Mouse (Mus musculus) intestine, embryonic 16.5 days (tissue): ENCODE measurements around the gene Magi2. TPM values are rescaled to one million over a fixed set of nuclear protein-coding genes. Genes with fewer than 3 reads are reported as not detected.

Experiments
- ATAC-seq: fragments of 200-750 bp; cut with Nextera tagmentation; 2 replicates; pipeline ENCODE4 v1.8.0; 2017; ENCODE audit warnings: moderate TSS enrichment, moderate library complexity
- H3K27ac ChIP-seq: fragments of 300-500 bp; sonication (generic); 2 replicates; pipeline ENCODE4 v1.5.1; 2014; ENCODE audit warnings: mild to moderate bottlenecking, low read length
- H3K27me3 ChIP-seq: fragments of 300-500 bp; sonication (generic); replicated peaks from 2 replicates; pipeline ENCODE4 v1.6.1; 2014; ENCODE audit warnings: low read length, control low read depth, mixed read lengths; ENCODE audit not compliant: control insufficient read depth, insufficient read depth
- H3K36me3 ChIP-seq: fragments of 300-500 bp; sonication (generic); 2 replicates; pipeline ENCODE4 v1.6.1; 2014; ENCODE audit warnings: low read length, control low read depth; ENCODE audit not compliant: control insufficient read depth, insufficient read depth
- H3K4me1 ChIP-seq: fragments of 300-500 bp; sonication (generic); 2 replicates; pipeline ENCODE4 v1.6.1; 2014; ENCODE audit warnings: low read length, control low read depth, mixed read lengths; ENCODE audit not compliant: control insufficient read depth, insufficient read depth
- H3K4me2 ChIP-seq: fragments of 300-500 bp; sonication (generic); 2 replicates; pipeline ENCODE4 v1.6.1; 2014; ENCODE audit warnings: low read depth, low read length, control low read depth
- H3K4me3 ChIP-seq: fragments of 300-500 bp; sonication (generic); 2 replicates; pipeline ENCODE4 v1.5.1; 2014; ENCODE audit warnings: mild to moderate bottlenecking, low read length
- H3K9ac ChIP-seq: fragments of 300-500 bp; sonication (generic); 2 replicates; pipeline ENCODE4 v1.6.1; 2014; ENCODE audit warnings: low read depth, low read length
- H3K9me3 ChIP-seq: fragments of 300-500 bp; sonication (generic); 2 replicates; pipeline ENCODE4 v1.6.1; 2016; ENCODE audit warnings: low read length, control low read depth; ENCODE audit not compliant: control insufficient read depth
- WGBS: fragments of 180-500 bp; shearing (Covaris S2); extraction: QIAGEN DNeasy Blood & Tissue Kit; methylation state at CpG from one replicate; pipeline ENCODE4 v1.1.7; 2014; 5-methylcytosine and 5-hydroxymethylcytosine counted together
- polyA plus RNA-seq: library from polyadenylated mRNA; unstranded; fragments of >200 nt; fragmentation: Nextera tagmentation; extraction: Ambion mirVana; gene quantifications from 2 replicates; pipeline ENCODE4 v1.2.1, GENCODE M21; 2015

Gene Magi2
- polyA plus RNA-seq, 1 experiment from 2014 or later, result 3.0 TPM

DNA sequence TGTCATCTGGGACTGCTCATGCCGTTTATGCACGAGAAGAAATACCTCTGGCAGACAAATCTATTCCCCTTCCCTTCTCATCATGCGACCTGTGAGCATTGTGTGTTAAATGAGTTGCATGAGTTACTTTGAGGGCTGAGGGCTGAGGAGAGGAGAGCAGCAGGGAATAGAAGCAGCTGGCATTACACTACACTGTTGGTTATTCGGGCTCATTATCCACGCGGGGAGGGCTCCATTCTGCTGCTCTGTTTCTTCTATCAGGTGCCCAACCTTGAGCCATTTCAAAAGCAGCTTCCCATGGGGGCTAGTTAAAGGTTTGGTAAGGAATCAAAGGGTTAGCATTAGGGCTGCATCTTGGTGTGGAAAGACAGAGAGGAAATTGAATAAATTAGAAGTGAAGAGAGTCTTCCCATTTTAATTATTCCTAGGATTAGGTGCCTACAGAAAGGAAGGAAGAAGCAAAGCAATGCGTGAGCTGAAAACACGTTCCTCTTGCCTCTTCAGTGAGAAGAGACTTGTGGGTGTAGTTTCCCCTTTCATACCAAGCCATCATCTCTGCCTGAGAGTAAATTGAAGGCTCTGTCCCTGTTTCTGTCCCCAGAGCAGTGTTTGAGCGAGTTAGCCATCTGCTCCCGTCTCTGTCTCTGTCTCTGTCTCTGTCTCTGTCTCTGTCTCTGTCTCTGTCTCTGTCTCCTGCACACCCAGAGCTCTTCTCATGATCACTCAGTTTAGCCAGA lies 1396.2 kb downstream of the Magi2 start:
- Histone ChIP-seq H3K9ac (no peak overlapping the region), H3K4me3 (no peak overlapping the region), H3K27me3 (no peaks in the 10 kb centered on the region), H3K4me1 (no peaks in the 10 kb centered on the region), H3K4me2 (no peak overlapping the region), H3K27ac (no peak overlapping the region), H3K9me3 (no peaks in the 10 kb centered on the region), H3K36me3 (no peaks in the 10 kb centered on the region)
- ATAC-seq, result no peak
- WGBS, result 62% methylated on average over 10 of the region's 10 CpGs

DNA sequence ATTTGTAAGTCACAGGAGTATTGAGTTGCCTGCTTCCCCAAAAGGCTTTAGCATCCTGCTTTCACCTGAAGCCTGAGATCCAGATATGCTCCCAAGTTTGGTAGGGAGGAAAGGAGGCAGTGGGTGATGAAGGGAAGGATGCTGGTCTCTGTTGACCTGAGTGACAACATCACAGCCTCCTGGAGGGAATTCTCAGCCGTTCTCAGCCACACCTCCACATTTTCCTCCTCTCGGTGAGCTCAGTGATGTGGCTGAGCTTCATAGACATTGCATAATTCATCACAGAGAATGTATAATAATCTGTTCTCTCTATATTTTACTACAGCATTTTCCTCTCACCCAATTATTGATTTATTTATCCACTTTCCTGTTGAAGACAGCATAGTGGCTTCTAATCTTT lies 1398.3 kb downstream of the Magi2 start:
- Histone ChIP-seq H3K4me1 (no peaks in the 10 kb centered on the region), H3K36me3 (no peaks in the 10 kb centered on the region), H3K4me3 (no peak overlapping the region), H3K27ac (no peak overlapping the region), H3K27me3 (no peaks in the 10 kb centered on the region), H3K9me3 (no peaks in the 10 kb centered on the region), H3K4me2 (no peak overlapping the region), H3K9ac (no peak overlapping the region)
- ATAC-seq, result no peak
- WGBS, result 74% methylated on average over 2 of the region's 2 CpGs

DNA sequence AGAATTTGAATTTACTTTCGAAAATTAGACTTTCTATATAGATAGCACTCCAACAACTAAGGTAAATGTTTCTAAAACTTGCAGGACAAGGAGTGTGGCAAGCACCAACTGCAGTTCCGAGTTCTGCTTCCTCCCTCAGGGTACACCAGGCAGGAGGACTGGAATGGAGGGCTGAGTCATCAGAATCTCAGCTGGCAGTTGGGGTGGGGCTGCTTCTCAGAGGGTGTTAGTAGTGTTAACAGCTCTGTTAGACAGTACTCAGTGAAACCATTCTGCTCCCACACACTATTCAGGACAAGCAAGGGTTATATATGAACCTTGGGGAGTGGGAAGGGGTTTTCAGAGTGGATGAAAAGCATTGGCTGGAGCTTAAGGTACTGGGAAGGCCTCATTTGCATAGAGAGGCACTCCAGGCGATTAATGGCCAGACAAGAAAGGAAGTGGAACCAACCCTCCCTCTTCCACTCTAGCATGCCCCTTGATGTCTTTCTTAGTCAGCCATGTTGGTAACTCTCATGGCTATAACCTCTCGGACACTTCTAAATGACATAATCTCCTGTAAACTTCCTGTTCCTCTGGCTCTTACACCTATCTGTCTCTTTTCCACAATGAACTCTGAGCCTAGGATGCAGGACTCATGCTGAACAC lies 1402.2 kb downstream of the Magi2 start:
- no peak overlapping the region for H3K27ac ChIP-seq
- no peak for ATAC-seq
- H3K4me3 ChIP-seq, result no peak overlapping the region
- no peaks in the 10 kb centered on the region for H3K36me3 ChIP-seq
- 67% methylated on average over 4 of the region's 4 CpGs for WGBS
- H3K9ac ChIP-seq, result no peak overlapping the region
- H3K27me3 ChIP-seq, result no peaks in the 10 kb centered on the region
- H3K4me1 ChIP-seq, result no peaks in the 10 kb centered on the region
- no peaks in the 10 kb centered on the region for H3K9me3 ChIP-seq
- no peak overlapping the region for H3K4me2 ChIP-seq

DNA sequence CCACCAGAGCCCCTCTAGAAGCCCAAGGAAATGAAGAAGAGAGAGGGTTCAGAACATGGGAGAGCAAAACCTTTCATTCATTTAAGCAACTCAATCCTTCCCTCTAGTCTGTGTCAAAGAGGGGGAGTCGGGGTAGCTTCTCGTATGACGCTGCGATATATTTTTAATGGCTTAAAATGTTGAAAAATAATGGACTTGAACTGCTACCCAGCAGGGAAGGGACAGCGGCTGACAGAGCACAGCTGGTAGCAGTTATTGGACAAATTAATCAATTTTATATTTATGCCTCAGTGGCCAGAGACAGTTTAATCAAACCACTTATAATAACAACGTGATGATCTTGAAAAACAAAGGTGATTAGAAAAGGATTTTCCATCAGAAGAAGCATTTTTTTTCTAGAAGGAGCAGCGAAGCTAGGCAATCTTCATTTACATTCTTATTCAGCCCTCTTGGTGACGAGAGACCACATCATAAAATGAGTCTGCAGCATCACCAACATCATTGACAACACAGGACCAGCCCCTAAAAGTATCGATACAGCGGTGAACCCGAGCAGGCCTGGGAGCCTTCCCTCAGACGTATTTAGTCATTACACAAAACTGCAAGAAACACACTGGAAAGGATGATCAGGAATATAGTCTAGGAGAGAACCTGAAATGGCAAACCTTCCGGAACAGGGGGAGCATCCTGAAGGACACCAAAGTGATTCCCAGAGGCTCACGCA lies 1407.4 kb downstream of the Magi2 start:
- Histone ChIP-seq H3K4me3 (no peak overlapping the region), H3K27me3 (no peaks in the 10 kb centered on the region), H3K27ac (no peak overlapping the region), H3K36me3 (no peaks in the 10 kb centered on the region), H3K4me1 (no peaks in the 10 kb centered on the region), H3K4me2 (no peak overlapping the region), H3K9me3 (no peaks in the 10 kb centered on the region), H3K9ac (no peak overlapping the region)
- 72% methylated on average over 14 of the region's 14 CpGs for WGBS
- no peak for ATAC-seq

DNA sequence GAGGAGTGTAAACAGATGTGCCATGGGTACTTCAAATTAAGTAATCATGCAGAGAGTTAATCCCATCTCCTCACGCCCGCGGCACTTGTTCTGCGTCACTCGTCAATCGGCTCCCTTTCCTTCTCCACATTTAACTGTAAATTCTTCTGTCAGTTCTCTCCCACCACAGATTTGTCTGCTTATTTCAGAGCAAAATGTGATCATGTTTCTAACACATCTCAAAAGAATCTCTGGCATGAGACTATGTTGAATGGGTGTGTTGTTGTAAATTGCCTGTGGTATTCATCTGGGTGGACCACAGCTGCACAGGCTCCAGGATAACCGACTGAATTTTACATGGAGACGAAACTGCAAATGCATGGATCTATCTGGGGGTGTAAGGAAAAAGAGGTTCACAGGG lies 1408.0 kb downstream of the Magi2 start:
- Histone ChIP-seq H3K4me2 (no peak overlapping the region), H3K27ac (no peak overlapping the region)
- WGBS, result 77% methylated on average over 8 of the region's 8 CpGs

DNA sequence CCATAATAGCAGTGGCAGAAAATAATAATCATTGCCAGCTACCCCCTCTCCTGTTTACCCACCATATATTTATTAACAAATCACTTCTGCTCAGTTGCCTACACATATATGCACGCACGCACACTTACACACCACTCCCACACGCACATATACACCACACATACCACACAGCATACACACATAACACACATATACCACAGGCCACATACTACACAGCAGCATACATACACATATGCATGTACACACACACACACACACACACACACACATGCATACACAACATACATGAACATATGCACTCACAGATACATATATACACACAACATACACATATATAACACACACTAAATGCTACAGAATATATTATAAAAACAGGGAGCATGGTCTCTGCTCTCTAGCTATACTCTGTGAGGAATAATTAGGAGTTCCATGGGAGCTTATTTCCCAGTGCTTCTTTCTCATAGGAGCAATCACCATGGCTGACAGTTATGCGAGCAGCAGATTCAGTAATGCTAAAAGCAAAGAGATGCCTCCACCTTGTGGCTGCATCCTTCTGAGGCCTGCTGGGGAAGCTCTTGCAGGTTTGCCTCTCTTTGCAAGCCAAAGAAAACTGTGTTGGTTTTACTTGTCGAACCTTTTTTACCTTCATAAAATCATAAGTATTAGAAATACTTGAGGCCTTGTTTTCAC lies 1410.6 kb downstream of the Magi2 start:
- Histone ChIP-seq H3K4me3 (no peak overlapping the region), H3K4me1 (no peaks in the 10 kb centered on the region), H3K36me3 (no peaks in the 10 kb centered on the region), H3K27me3 (no peaks in the 10 kb centered on the region), H3K9ac (no peak overlapping the region), H3K4me2 (no peak overlapping the region), H3K27ac (no peak overlapping the region), H3K9me3 (no peaks in the 10 kb centered on the region)
- ATAC-seq, result no peak
- 79% methylated on average over 5 of the region's 5 CpGs for WGBS

More for the DNA sequence above, 1408.0 kb downstream of the Magi2 start:
- Histone ChIP-seq H3K9me3 (no peaks in the 10 kb centered on the region), H3K9ac (no peak overlapping the region), H3K4me1 (no peaks in the 10 kb centered on the region), H3K27me3 (no peaks in the 10 kb centered on the region), H3K4me3 (no peak overlapping the region), H3K36me3 (no peaks in the 10 kb centered on the region)
- no peak for ATAC-seq

DNA sequence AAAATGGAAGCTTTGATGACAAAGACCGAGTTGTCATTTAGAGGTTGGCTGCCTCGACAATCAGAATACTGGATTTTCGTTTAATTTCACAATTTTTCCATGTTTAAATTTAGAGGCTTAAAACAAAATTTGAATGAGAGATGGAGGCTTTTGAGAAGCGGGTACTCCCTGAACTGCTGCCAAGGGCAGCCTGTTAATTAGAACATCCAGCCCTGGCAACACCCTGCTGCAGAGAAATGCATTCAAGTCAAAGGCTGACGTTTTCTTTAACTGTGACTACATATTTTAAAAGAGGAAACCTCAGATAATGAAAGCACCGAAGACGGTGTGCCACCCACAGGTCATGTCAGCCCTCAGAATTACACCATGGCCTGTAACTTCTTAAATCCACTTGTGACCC lies 1415.4 kb downstream of the Magi2 start:
- ATAC-seq, result no peak
- Histone ChIP-seq H3K4me1 (no peaks in the 10 kb centered on the region), H3K4me3 (no peak overlapping the region), H3K9me3 (no peaks in the 10 kb centered on the region), H3K9ac (no peak overlapping the region), H3K27me3 (no peaks in the 10 kb centered on the region), H3K27ac (no peak overlapping the region), H3K4me2 (no peak overlapping the region), H3K36me3 (no peaks in the 10 kb centered on the region)
- WGBS, result 74% methylated on average over 7 of the region's 7 CpGs

DNA sequence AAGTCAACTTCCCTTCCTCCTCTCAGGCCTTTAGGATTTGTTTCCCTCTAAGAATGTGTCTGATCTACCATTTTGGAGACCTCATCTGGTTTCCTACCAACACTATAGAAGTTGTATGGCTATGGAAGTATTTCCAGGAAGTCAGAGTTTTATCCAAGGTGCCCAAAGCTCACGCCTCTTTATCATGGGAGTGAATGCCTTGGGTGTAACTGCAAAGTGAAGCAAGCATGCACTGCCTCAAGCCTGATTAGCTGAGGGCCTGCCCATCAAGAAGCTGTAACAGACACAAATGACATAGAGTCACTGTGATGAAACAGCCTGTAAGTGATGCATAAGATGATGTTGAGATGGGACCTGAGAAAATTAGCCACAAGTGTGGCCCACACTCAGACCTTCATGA lies 1416.9 kb downstream of the Magi2 start:
- 73% methylated on average over 1 of the region's 1 CpGs for WGBS
- Histone ChIP-seq H3K4me1 (no peaks in the 10 kb centered on the region), H3K27me3 (no peaks in the 10 kb centered on the region), H3K4me2 (no peak overlapping the region), H3K4me3 (no peak overlapping the region), H3K9me3 (no peaks in the 10 kb centered on the region), H3K36me3 (no peaks in the 10 kb centered on the region), H3K27ac (no peak overlapping the region), H3K9ac (no peak overlapping the region)
- no peak for ATAC-seq

DNA sequence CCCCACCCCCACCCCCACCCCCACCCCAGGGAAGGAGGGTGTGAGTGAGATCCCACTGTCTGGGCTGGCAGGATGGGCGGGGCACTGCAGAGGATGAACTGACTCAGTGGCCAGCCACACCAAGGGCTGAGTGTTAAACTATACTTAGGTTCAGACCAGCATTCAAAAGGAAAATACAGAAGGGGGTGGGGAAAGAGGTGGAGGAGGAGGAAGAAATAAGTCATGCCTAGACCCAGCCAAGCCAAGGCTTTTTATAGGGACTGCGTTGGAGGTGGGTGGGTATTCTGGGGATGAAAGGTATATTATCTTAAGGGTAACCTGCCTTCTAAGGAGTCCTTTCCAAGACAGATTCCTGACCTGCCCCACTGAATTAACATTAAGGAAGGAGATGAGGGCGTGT lies 1420.1 kb downstream of the Magi2 start:
- Histone ChIP-seq H3K27ac (no peak overlapping the region), H3K4me2 (no peak overlapping the region), H3K4me3 (no peak overlapping the region), H3K9me3 (no peaks in the 10 kb centered on the region), H3K4me1 (no peaks in the 10 kb centered on the region), H3K36me3 (no peaks in the 10 kb centered on the region), H3K9ac (no peak overlapping the region), H3K27me3 (no peaks in the 10 kb centered on the region)
- ATAC-seq, result no peak
- 87% methylated on average over 3 of the region's 3 CpGs for WGBS
